In the genomic region with DNA sequence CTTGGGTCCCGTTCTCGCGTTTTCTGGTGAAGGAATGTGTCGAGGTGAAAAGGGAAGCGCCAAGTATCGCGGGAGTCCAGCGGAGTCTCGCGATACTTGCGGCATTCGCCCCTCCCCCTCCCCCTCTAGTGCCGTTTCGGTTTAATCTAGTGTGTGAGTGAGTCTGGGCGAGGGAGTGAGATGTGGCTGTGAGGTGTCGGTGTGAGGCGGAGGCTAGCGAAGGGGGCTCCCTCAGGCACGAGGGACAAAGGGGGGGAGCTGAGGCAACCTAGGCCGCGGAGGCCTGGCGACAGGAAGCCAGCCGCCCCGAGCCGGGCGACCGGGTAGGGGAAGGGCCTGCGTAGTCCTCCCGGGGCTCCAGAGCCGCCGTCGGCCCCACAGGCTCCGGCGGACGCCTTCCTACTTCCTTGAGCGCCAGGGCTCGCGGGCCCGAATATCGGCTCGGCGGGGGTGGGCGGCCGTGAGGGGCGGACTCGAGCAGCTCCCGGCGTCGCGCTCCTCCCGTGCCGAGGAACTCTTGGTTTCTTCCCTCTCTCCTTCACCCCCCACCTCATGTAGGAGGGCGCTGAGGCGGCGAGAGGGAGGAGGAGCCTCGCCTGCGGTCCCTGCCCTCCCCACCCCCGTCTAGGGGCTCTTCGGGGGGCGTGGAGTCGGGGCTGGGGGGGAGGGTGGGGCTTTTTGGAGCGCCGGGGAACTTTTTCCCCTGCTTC, we compare ENCODE assay signal across 8 mouse cellular contexts. TPM values are rescaled to one million over a fixed set of nuclear protein-coding genes. Genes with fewer than 3 reads are reported as not detected.
DNase-seq lines count a peak whose midpoint lies in the region; ATAC-seq lines count a peak whose summit lies in the region.

A gene (plus strand): TSS at position 419 of the 710 bp plus-strand sequence.

- DNase-seq in adrenal gland, adult (ENCODE audit: inconsistent age in 2 of 2, low spot score in 1 of 2), result peak; percentile 96 to 100
- peak; percentile 100 for DNase-seq in embryo, embryonic 10.5 days (ENCODE audit: low spot score)
- DNase-seq in gastrocnemius, postnatal 14 days, result peak; percentile 94
- peak; percentile 95 for DNase-seq in left cerebral cortex, postnatal 10 days (ENCODE audit: extremely low spot score in 1 of 2, low spot score in 2 of 2)
- peak; percentile 91 for DNase-seq in right cerebral cortex, postnatal 25 days
- DNase-seq in urinary bladder, postnatal 4 days (ENCODE audit: low spot score in 2 of 2), result peak; percentile 92 to 96

- ATAC-seq in inflammation-experienced regulatory T-cells, adult 6 months, result peak; percentile 96
- peak; percentile 94 for ATAC-seq in megakaryocyte-erythroid progenitor cell, adult 5-6 weeks (replicated peaks; ENCODE audit: low FRiP score, low TSS enrichment, poor library complexity, severe bottlenecking)

- intact Hi-C loops in gastrocnemius, postnatal 14 days (cut with DNase I; ENCODE audit: low total_unique reads), result no loop called here
- intact Hi-C loops in left cerebral cortex, postnatal 10 days (cut with DNase I), result loop anchor here (10.0 kb wide), 1 partner anchor 168 kb away; no protein-coding TSS in a partner anchor

RNA-seq across cellular contexts. Expression of the gene that starts here (rescaled TPM):
- total RNA-seq in gastrocnemius, postnatal 14 days (2021), result 10 to 100 TPM; 14.6 to 17.0 TPM
- polyA plus RNA-seq in inflammation-experienced regulatory T-cells, adult 6 months (2017; shearing (Covaris generic)), result 10 to 100 TPM; 17.0 to 29.1 (median 28.8) TPM
- total RNA-seq in left cerebral cortex, postnatal 10 days (2021), result 10 to 100 TPM; 34.4 to 35.4 TPM
- 73.2 and 76.6 TPM in 2 replicates for total RNA-seq in megakaryocyte-erythroid progenitor cell, adult 5-6 weeks (2014; fragmentation: Nextera tagmentation)
- total RNA-seq in megakaryocyte-erythroid progenitor cell, adult 5-6 weeks (2017), result 56.8 and 65.8 TPM in 2 replicates

Comparison
In these comparisons a context has a peak if more than half of its experiments do, and no peak if none do; other contexts are left out.
1. Peak in every context shown above with its lines: DNase-seq and ATAC-seq.